Mouse (Mus musculus): ENCODE data around the gene Slc2a5. TPM values are rescaled to one million over a fixed set of nuclear protein-coding genes. Genes with fewer than 3 reads are reported as not detected.

The Slc2a5 gene
- total and polyA plus RNA-seq, 3 experiments: 0.58 to 4.9 TPM; not detected in 1

DNA sequence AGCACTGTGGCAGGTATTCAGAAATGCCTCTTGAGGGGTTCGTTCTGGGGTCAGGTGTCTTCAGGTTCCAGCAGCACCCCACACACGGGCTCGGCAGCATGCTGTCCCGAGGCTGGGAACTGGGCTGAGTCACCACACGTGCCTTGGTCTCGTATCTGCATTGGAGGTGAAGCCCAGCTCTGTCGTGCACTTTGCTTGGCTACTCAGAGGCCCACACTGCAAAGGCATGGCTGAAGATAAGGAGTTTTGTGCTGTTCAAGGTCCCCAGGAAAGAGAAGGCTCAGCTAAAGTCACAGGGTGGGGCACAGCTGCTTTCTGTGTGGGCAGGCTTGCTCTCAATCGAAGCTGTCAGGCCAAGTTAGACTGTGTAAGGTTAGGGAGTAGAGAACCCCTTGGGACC lies 33.4 kb downstream of the Slc2a5 start:
- TF ChIP-seq MAX (IDR thresholded peaks at IDR 0.05; ENCODE audit: low read length): peak; percentile 69
- peak; percentile 84 for TF ChIP-seq BHLHE40 (IDR thresholded peaks at IDR 0.05; ENCODE audit: borderline replicate concordance, low read depth, low read length)
- TF ChIP-seq MXI1 (IDR thresholded peaks at IDR 0.05; ENCODE audit: low read depth, low read length): peak; percentile 31; the same call in 1 of the 2 replicates
- TF ChIP-seq E2F4 (IDR thresholded peaks at IDR 0.05; ENCODE audit: borderline replicate concordance, low read depth, low read length): no peak
- 0 out of 2 replicates have a peak, but pooled peaks have one; percentile 32 for TF ChIP-seq MYC (IDR thresholded peaks at IDR 0.05; ENCODE audit: low read depth, low read length)
- TF ChIP-seq HCFC1 (IDR thresholded peaks at IDR 0.05; ENCODE audit: low read depth, low read length): no peak
- TF ChIP-seq GATA1 (IDR thresholded peaks at IDR 0.05; ENCODE audit: low read depth, low read length): peak; percentile 41
- no peak for TF ChIP-seq ZNF384 (IDR thresholded peaks at IDR 0.05; ENCODE audit: low read depth, low read length)
- no peaks in the 10 kb centered on the region for H3K27me3 ChIP-seq (ENCODE audit: control insufficient read depth in 1 of 2, insufficient read depth in 2 of 2, low read length in 2 of 2)
- H3K9me3 ChIP-seq (replicated peaks; ENCODE audit: insufficient read depth, low read length): no peaks in the 10 kb centered on the region
- H3K9ac ChIP-seq (ENCODE audit: control insufficient read depth, low read depth, low read length, poor library complexity, severe bottlenecking): no peak overlapping the region
- H3K27ac ChIP-seq (ENCODE audit: control insufficient read depth, low read depth, low read length): no peak overlapping the region
- no peaks in the 10 kb centered on the region for H3K79me2 ChIP-seq (ENCODE audit: control insufficient read depth, insufficient read depth, low read length, poor library complexity)
- peaks cover 0 to 2% of the 10 kb centered on the region in 2 experiments; a peak in 2 of 4 replicates for H3K36me3 ChIP-seq (ENCODE audit: control insufficient read depth in 1 of 2, insufficient read depth in 2 of 2, low read length in 2 of 2)
- no peak overlapping the region for H3K4me3 ChIP-seq (ENCODE audit: control insufficient read depth in 1 of 2, insufficient read depth in 1 of 2, low read depth in 2 of 2, low read length in 2 of 2)
- H3K4me1 ChIP-seq (ENCODE audit: control insufficient read depth in 1 of 2, insufficient read depth in 2 of 2, low read length in 2 of 2): peaks cover 3 to 14% of the 10 kb centered on the region in 2 experiments; a peak in 2 of 4 replicates
- peak; percentile 68 for DNase-seq (ENCODE audit: low read depth, low spot score)

- H3K9me3 ChIP-seq (replicated peaks; ENCODE audit: insufficient read depth, low read length): no peaks in the 10 kb centered on the region
- no peak for DNase-seq (ENCODE audit: low read depth, low spot score)
- H3K4me1 ChIP-seq (ENCODE audit: control insufficient read depth in 1 of 2, insufficient read depth in 2 of 2, low read length in 2 of 2): peaks cover 0 to 9% of the 10 kb centered on the region in 2 experiments; a peak in 1 of 4 replicates
- H3K9ac ChIP-seq (ENCODE audit: control insufficient read depth, low read depth, low read length, poor library complexity, severe bottlenecking): no peak overlapping the region
- no peaks in the 10 kb centered on the region for H3K79me2 ChIP-seq (ENCODE audit: control insufficient read depth, insufficient read depth, low read length, poor library complexity)
- H3K27me3 ChIP-seq (ENCODE audit: control insufficient read depth in 1 of 2, insufficient read depth in 2 of 2, low read length in 2 of 2): no peaks in the 10 kb centered on the region
- H3K27ac ChIP-seq (ENCODE audit: control insufficient read depth, low read depth, low read length): no peak overlapping the region
- H3K4me3 ChIP-seq (ENCODE audit: control insufficient read depth in 1 of 2, insufficient read depth in 1 of 2, low read depth in 2 of 2, low read length in 2 of 2): no peak overlapping the region
- TF ChIP-seq JUND (IDR thresholded peaks at IDR 0.05; ENCODE audit: low read depth, low read length) (no peak), MYB (IDR thresholded peaks at IDR 0.05; ENCODE audit: low read depth, low read length) (no peak), MYC (IDR thresholded peaks at IDR 0.05; ENCODE audit: low read depth, low read length) (no peak), USF1 (IDR thresholded peaks at IDR 0.05; ENCODE audit: low read depth, low read length) (no peak), TAL1 (IDR thresholded peaks at IDR 0.05; ENCODE audit: low read length) (no peak), HCFC1 (IDR thresholded peaks at IDR 0.05; ENCODE audit: low read depth, low read length) (no peak)
- peaks cover 0 to 2% of the 10 kb centered on the region in 2 experiments; a peak in 1 of 4 replicates for H3K36me3 ChIP-seq (ENCODE audit: control insufficient read depth in 1 of 2, insufficient read depth in 2 of 2, low read length in 2 of 2)
Observed at GRCm38 (mm10) chr4:150155301-150155700, 36.2 kb downstream of the Slc2a5 start.

- Histone ChIP-seq H3K79me2 (ENCODE audit: control insufficient read depth, insufficient read depth, low read length, poor library complexity) (no peaks in the 10 kb centered on the region), H3K9ac (ENCODE audit: control insufficient read depth, low read depth, low read length, poor library complexity, severe bottlenecking) (no peak overlapping the region), H3K27me3 (ENCODE audit: control insufficient read depth in 1 of 2, insufficient read depth in 2 of 2, low read length in 2 of 2) (no peaks in the 10 kb centered on the region), H3K36me3 (ENCODE audit: control insufficient read depth in 1 of 2, insufficient read depth in 2 of 2, low read length in 2 of 2) (peaks cover 0 to 2% of the 10 kb centered on the region in 2 experiments; a peak in 1 of 4 replicates), H3K9me3 (replicated peaks; ENCODE audit: insufficient read depth, low read length) (no peaks in the 10 kb centered on the region), H3K4me1 (ENCODE audit: control insufficient read depth in 1 of 2, insufficient read depth in 2 of 2, low read length in 2 of 2) (peaks cover 0 to 9% of the 10 kb centered on the region in 2 experiments; a peak in 1 of 4 replicates), H3K27ac (ENCODE audit: control insufficient read depth, low read depth, low read length) (no peak overlapping the region), H3K4me3 (ENCODE audit: control insufficient read depth in 1 of 2, insufficient read depth in 1 of 2, low read depth in 2 of 2, low read length in 2 of 2) (no peak overlapping the region)
- DNase-seq (ENCODE audit: low read depth, low spot score): peak; percentile 69
- TF ChIP-seq POLR2AphosphoS2 (IDR thresholded peaks at IDR 0.05; ENCODE audit: low read length): no peak
- TF ChIP-seq HCFC1 (IDR thresholded peaks at IDR 0.05; ENCODE audit: low read depth, low read length): no peak
- no peak for TF ChIP-seq CHD1 (IDR thresholded peaks at IDR 0.05; ENCODE audit: low read depth, low read length)
- no peak for TF ChIP-seq NELFE (IDR thresholded peaks at IDR 0.05; ENCODE audit: low read depth, low read length)
- TF ChIP-seq NRF1 (IDR thresholded peaks at IDR 0.05; ENCODE audit: insufficient read depth, low read depth, low read length, poor library complexity, severe bottlenecking): no peak
Observed at GRCm38 (mm10) chr4:150155731-150156130, 36.6 kb downstream of the Slc2a5 start.

Data from MEL (cell line).